Mouse (Mus musculus) testis, postnatal 10 days (tissue): ENCODE results near the gene Brsk1.
A peak's percentile ranks its signal among the peaks of the same experiment; 100 is the strongest.

Source experiments
- DNase-seq: peaks from one replicate; pipeline ENCODE4 v3.0.0; 2021; ENCODE audit warnings: low spot score

Gene Brsk1

GRCm38 (mm10) chr7:4690387-4690786 is at the start of gene Brsk1:
Brsk1 (plus strand) TSS chr7:4690604.
- peak; percentile 87 for DNase-seq

- no peak for DNase-seq
These were observed 49.2 kb upstream of the Brsk1 start for GRCm38 (mm10) chr7:4641155-4641554.

GRCm38 (mm10) chr7:4641956-4642355 is 48.4 kb upstream of the Brsk1 start:
- DNase-seq = no peak

GRCm38 (mm10) chr7:4643225-4643624 is 47.2 kb upstream of the Brsk1 start:
- DNase-seq = no peak

- DNase-seq = no peak
These were observed 43.6 kb upstream of the Brsk1 start for GRCm38 (mm10) chr7:4646806-4647205.

- DNase-seq = peak; percentile 53
These were observed 43.1 kb upstream of the Brsk1 start for GRCm38 (mm10) chr7:4647291-4647690.

GRCm38 (mm10) chr7:4647992-4648391 is 42.4 kb upstream of the Brsk1 start:
- no peak for DNase-seq

GRCm38 (mm10) chr7:4651581-4651980 is 38.8 kb upstream of the Brsk1 start:
- DNase-seq = no peak

GRCm38 (mm10) chr7:4652726-4653125 is 37.7 kb upstream of the Brsk1 start:
- DNase-seq = no peak

- no peak for DNase-seq
These were observed 37.1 kb upstream of the Brsk1 start for GRCm38 (mm10) chr7:4653351-4653750.

- peak; percentile 38 for DNase-seq
These were observed 36.6 kb upstream of the Brsk1 start for GRCm38 (mm10) chr7:4653780-4654179.

- no peak for DNase-seq
These were observed 36.2 kb upstream of the Brsk1 start for GRCm38 (mm10) chr7:4654221-4654620.

- no peak for DNase-seq
These were observed 35.0 kb upstream of the Brsk1 start for GRCm38 (mm10) chr7:4655393-4655792.

- DNase-seq = no peak
These were observed 34.5 kb upstream of the Brsk1 start for GRCm38 (mm10) chr7:4655916-4656315.

GRCm38 (mm10) chr7:4656818-4657217 is 33.6 kb upstream of the Brsk1 start:
- DNase-seq = no peak

- DNase-seq = no peak
These were observed 32.8 kb upstream of the Brsk1 start for GRCm38 (mm10) chr7:4657521-4658127.

- DNase-seq = peak; percentile 72
These were observed 32.1 kb upstream of the Brsk1 start for GRCm38 (mm10) chr7:4658128-4658907.

GRCm38 (mm10) chr7:4658912-4659551 is 31.4 kb upstream of the Brsk1 start, which contains the start of gene Ppp6r1:
Ppp6r1 (minus strand) TSS chr7:4659019.
- peak; percentile 95 for DNase-seq

GRCm38 (mm10) chr7:4659911-4660443 is 30.4 kb upstream of the Brsk1 start:
- no peak for DNase-seq

- DNase-seq = no peak
These were observed 27.2 kb upstream of the Brsk1 start for GRCm38 (mm10) chr7:4663179-4663578.

- no peak for DNase-seq
These were observed 26.7 kb upstream of the Brsk1 start for GRCm38 (mm10) chr7:4663742-4664141.

- DNase-seq = no peak
These were observed 23.5 kb upstream of the Brsk1 start for GRCm38 (mm10) chr7:4666871-4667270.

- no peak for DNase-seq
These were observed 21.9 kb upstream of the Brsk1 start for GRCm38 (mm10) chr7:4668506-4668905.
